Mouse (Mus musculus) heart, embryonic 10.5 days (tissue): Measurements from ENCODE around the gene Coq4. TPM values are rescaled to one million over a fixed set of nuclear protein-coding genes. Genes with fewer than 3 reads are reported as not detected.

Experiments used
- DNase-seq: peaks from one replicate; pipeline ENCODE4 v3.0.0-alpha.2; 2017; ENCODE audit warnings: low spot score
- H3K27ac ChIP-seq: fragments of 300-500 bp; sonication (generic); 2 replicates; pipeline ENCODE4 v1.5.1; 2016; ENCODE audit warnings: mild to moderate bottlenecking
- H3K27me3 ChIP-seq: fragments of 300-500 bp; sonication (generic); 2 replicates; pipeline ENCODE4 v1.6.1; 2016; ENCODE audit warnings: mild to moderate bottlenecking; ENCODE audit not compliant: poor library complexity, insufficient read depth, severe bottlenecking
- H3K36me3 ChIP-seq: fragments of 300-500 bp; sonication (generic); 2 replicates; pipeline ENCODE4 v1.6.1; 2016; ENCODE audit warnings: mild to moderate bottlenecking, moderate library complexity
- H3K4me1 ChIP-seq: fragments of 300-500 bp; sonication (generic); 2 replicates; pipeline ENCODE4 v1.6.1; 2016; ENCODE audit warnings: mild to moderate bottlenecking
- H3K4me3 ChIP-seq: fragments of 300-500 bp; sonication (generic); 2 replicates; pipeline ENCODE4 v1.5.1; 2016; ENCODE audit warnings: mild to moderate bottlenecking, moderate library complexity
- H3K9me3 ChIP-seq: fragments of 300-500 bp; sonication (generic); 2 replicates; pipeline ENCODE4 v1.6.1; 2016; ENCODE audit warnings: mild to moderate bottlenecking, moderate library complexity
- WGBS: fragments of 180-500 bp; shearing (Covaris S2); methylation state at CpG from one replicate; pipeline ENCODE4 v1.1.7; 2016; 5-methylcytosine and 5-hydroxymethylcytosine counted together
- polyA plus RNA-seq: library from polyadenylated mRNA; unstranded; fragments of >200 nt; fragmentation: Nextera tagmentation; extraction: Ambion mirVana; gene quantifications from 2 replicates; pipeline ENCODE4 v1.2.1, GENCODE M21; 2016

The Coq4 gene
- polyA plus RNA-seq, 1 experiment from 2014 or later = 34.6 TPM

- Histone ChIP-seq H3K4me1 (peaks cover 26% of the 10 kb centered on the region), H3K36me3 (peaks cover 61% of the 10 kb centered on the region), H3K27me3 (0 out of 2 replicates have a peak, but pooled peaks cover 3% of the 10 kb centered on the region), H3K4me3 (no peak overlapping the region), H3K27ac (no peak overlapping the region), H3K9me3 (no peaks in the 10 kb centered on the region)
- peak; percentile 68 for DNase-seq
- WGBS = 74% methylated on average over 11 of the region's 11 CpGs
Measured at GRCm38 (mm10) chr2:29815678-29816371, 28.5 kb downstream of the Coq4 start.

GRCm38 (mm10) chr2:29817426-29818232 is 30.3 kb downstream of the Coq4 start:
- no peak overlapping the region for H3K27ac ChIP-seq
- WGBS = 36% methylated on average over 8 of the region's 8 CpGs

GRCm38 (mm10) chr2:29819363-29819762 is 32.1 kb downstream of the Coq4 start:
- H3K36me3 ChIP-seq = peaks cover 25% of the 10 kb centered on the region
- peak overlapping the region; percentile 62 for H3K4me3 ChIP-seq
- H3K9me3 ChIP-seq = no peaks in the 10 kb centered on the region
- no peak for DNase-seq
- H3K4me1 ChIP-seq = peaks cover 27% of the 10 kb centered on the region
- WGBS = 17% methylated on average over 2 of the region's 2 CpGs
- H3K27me3 ChIP-seq = 0 out of 2 replicates have a peak, but pooled peaks cover 3% of the 10 kb centered on the region
- H3K27ac ChIP-seq = peak overlapping the region; percentile 96

More at GRCm38 (mm10) chr2:29817426-29818232, 30.3 kb downstream of the Coq4 start:
- H3K27me3 ChIP-seq = 0 out of 2 replicates have a peak, but pooled peaks cover 3% of the 10 kb centered on the region
- DNase-seq = peak; percentile 87
- peaks cover 27% of the 10 kb centered on the region for H3K4me1 ChIP-seq
- H3K4me3 ChIP-seq = peak overlapping the region; percentile 29; the same call in 1 of the 2 replicates
- H3K9me3 ChIP-seq = no peaks in the 10 kb centered on the region
- peaks cover 43% of the 10 kb centered on the region for H3K36me3 ChIP-seq

GRCm38 (mm10) chr2:29820025-29820817 is 32.9 kb downstream of the Coq4 start, which contains the start of gene Urm1:
Urm1 (plus strand) TSS chr2:29820075.
- H3K9me3 ChIP-seq = no peaks in the 10 kb centered on the region
- peaks cover 27% of the 10 kb centered on the region for H3K4me1 ChIP-seq
- peaks cover 17% of the 10 kb centered on the region for H3K36me3 ChIP-seq
- DNase-seq = peak; percentile 91
- 1% methylated on average over 35 of the region's 35 CpGs for WGBS
- peak within 1 kb of the TSS; percentile 96 for H3K27ac ChIP-seq
- 0 out of 2 replicates have a peak, but pooled peaks cover 3% of the 10 kb centered on the region for H3K27me3 ChIP-seq
- peak within 1 kb of the TSS; percentile 62 for H3K4me3 ChIP-seq

GRCm38 (mm10) chr2:29826318-29826925 is 39.1 kb downstream of the Coq4 start:
- WGBS = 19% methylated on average over 11 of the region's 11 CpGs
- Histone ChIP-seq H3K4me1 (peaks cover 11% of the 10 kb centered on the region), H3K27ac (peak overlapping the region; percentile 89), H3K4me3 (peak overlapping the region; percentile 96), H3K27me3 (no peaks in the 10 kb centered on the region), H3K36me3 (0 out of 2 replicates have a peak, but pooled peaks cover 4% of the 10 kb centered on the region), H3K9me3 (no peaks in the 10 kb centered on the region)
- DNase-seq = no peak

GRCm38 (mm10) chr2:29826926-29827708 is 39.8 kb downstream of the Coq4 start:
- peak overlapping the region; percentile 89 for H3K27ac ChIP-seq
- H3K9me3 ChIP-seq = no peaks in the 10 kb centered on the region
- WGBS = under 1% methylated on average over 48 of the region's 48 CpGs
- DNase-seq = peak; percentile 98
- no peaks in the 10 kb centered on the region for H3K27me3 ChIP-seq
- H3K4me1 ChIP-seq = peaks cover 11% of the 10 kb centered on the region
- H3K36me3 ChIP-seq = 0 out of 2 replicates have a peak, but pooled peaks cover 4% of the 10 kb centered on the region
- peak overlapping the region; percentile 96 for H3K4me3 ChIP-seq

- WGBS = 3% methylated on average over 12 of the region's 12 CpGs
- H3K4me1 ChIP-seq = peaks cover 11% of the 10 kb centered on the region
Measured at GRCm38 (mm10) chr2:29827709-29828024, 40.4 kb downstream of the Coq4 start.

GRCm38 (mm10) chr2:29831106-29831505 is 43.8 kb downstream of the Coq4 start:
- 89% methylated on average over 4 of the region's 4 CpGs for WGBS
- peaks cover 35% of the 10 kb centered on the region for H3K36me3 ChIP-seq
- no peak overlapping the region for H3K27ac ChIP-seq
- no peak overlapping the region for H3K4me3 ChIP-seq
- H3K4me1 ChIP-seq = peaks cover 11% of the 10 kb centered on the region
- no peaks in the 10 kb centered on the region for H3K27me3 ChIP-seq
- no peak for DNase-seq
- H3K9me3 ChIP-seq = no peaks in the 10 kb centered on the region

More at GRCm38 (mm10) chr2:29827709-29828024, 40.4 kb downstream of the Coq4 start:
- H3K36me3 ChIP-seq = peaks cover 7% of the 10 kb centered on the region; the same call in 1 of the 2 replicates
- peak overlapping the region; percentile 96 for H3K4me3 ChIP-seq
- H3K9me3 ChIP-seq = no peaks in the 10 kb centered on the region
- no peaks in the 10 kb centered on the region for H3K27me3 ChIP-seq
- H3K27ac ChIP-seq = peak overlapping the region; percentile 89
- DNase-seq = no peak

- 89% methylated on average over 5 of the region's 5 CpGs for WGBS
- Histone ChIP-seq H3K27me3 (no peaks in the 10 kb centered on the region), H3K4me1 (no peaks in the 10 kb centered on the region), H3K36me3 (peaks cover 45% of the 10 kb centered on the region), H3K9me3 (no peaks in the 10 kb centered on the region), H3K27ac (no peak overlapping the region), H3K4me3 (no peak overlapping the region)
- DNase-seq = no peak
Measured at GRCm38 (mm10) chr2:29833796-29834195, 46.5 kb downstream of the Coq4 start.

- peaks cover 48% of the 10 kb centered on the region for H3K36me3 ChIP-seq
- no peak for DNase-seq
- no peaks in the 10 kb centered on the region for H3K27me3 ChIP-seq
- no peak overlapping the region for H3K27ac ChIP-seq
- peaks cover 11% of the 10 kb centered on the region for H3K4me1 ChIP-seq
- no peaks in the 10 kb centered on the region for H3K9me3 ChIP-seq
- WGBS = 60% methylated on average over 2 of the region's 2 CpGs
- H3K4me3 ChIP-seq = no peak overlapping the region
Measured at GRCm38 (mm10) chr2:29835391-29835899, 48.2 kb downstream of the Coq4 start.

- no peak for DNase-seq
- Histone ChIP-seq H3K27ac (no peak overlapping the region), H3K27me3 (peaks cover 26% of the 10 kb centered on the region), H3K36me3 (peaks cover 70% of the 10 kb centered on the region), H3K4me3 (no peak overlapping the region), H3K4me1 (peaks cover 15% of the 10 kb centered on the region), H3K9me3 (no peaks in the 10 kb centered on the region)
- 47% methylated on average over 4 of the region's 4 CpGs for WGBS
Measured at GRCm38 (mm10) chr2:29839460-29839859, 52.2 kb downstream of the Coq4 start.
